Mouse (Mus musculus): ENCODE measurements around the gene Siae. TPM values are rescaled to one million over a fixed set of nuclear protein-coding genes. Genes with fewer than 3 reads are reported as not detected.

Gene Siae
- polyA plus RNA-seq, 1 experiment from 2014 or later = 5.0 TPM

DNA sequence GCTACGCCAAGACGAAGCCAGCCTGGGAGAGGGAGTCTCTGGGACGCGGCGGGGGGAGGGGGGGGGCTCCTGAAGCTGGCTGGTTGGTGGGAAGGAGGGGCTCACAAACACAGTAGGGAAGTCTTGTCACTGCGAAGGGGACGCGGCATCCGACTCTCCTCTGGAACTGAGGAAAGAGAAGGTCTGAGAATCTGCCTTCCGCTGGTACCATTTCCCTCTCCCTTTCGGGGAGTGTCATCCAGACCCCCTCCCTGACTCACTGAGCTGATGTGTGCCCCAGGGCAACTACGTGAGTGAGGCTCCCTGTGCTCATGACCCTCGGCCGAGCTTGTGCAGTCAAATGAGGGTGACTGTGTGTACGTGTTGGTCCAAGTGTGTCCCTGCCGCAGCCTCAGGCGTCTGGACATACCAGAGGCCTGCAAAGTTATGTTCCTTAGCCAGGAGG is 10.3 kb upstream of the Siae start:
- Histone ChIP-seq H3K4me1 (ENCODE audit: control insufficient read depth, insufficient read depth, low read length) (no peaks in the 10 kb centered on the region), H3K27me3 (ENCODE audit: control insufficient read depth, insufficient read depth, low read length) (peaks cover 22% of the 10 kb centered on the region), H3K4me3 (ENCODE audit: low read depth, low read length) (peak overlapping the region; percentile 17; the same call in 1 of the 2 replicates), H3K9ac (ENCODE audit: low read length) (no peak overlapping the region), H3K4me2 (ENCODE audit: low read depth, severe bottlenecking) (peak overlapping the region; percentile 47), H3K36me3 (ENCODE audit: control insufficient read depth, insufficient read depth, low read length) (no peaks in the 10 kb centered on the region), H3K27ac (replicated peaks; ENCODE audit: low read depth, low read length) (no peak overlapping the region), H3K9me3 (ENCODE audit: control insufficient read depth, low read length) (no peaks in the 10 kb centered on the region)
- 3% methylated on average over 16 of the region's 17 CpGs for WGBS
- 0 out of 2 replicates have a peak, but pooled peaks have one; percentile 33 for ATAC-seq (ENCODE audit: insufficient number of reproducible peaks, low FRiP score, low TSS enrichment, low read depth)
- peak; percentile 41 for DNase-seq (ENCODE audit: low spot score)

DNA sequence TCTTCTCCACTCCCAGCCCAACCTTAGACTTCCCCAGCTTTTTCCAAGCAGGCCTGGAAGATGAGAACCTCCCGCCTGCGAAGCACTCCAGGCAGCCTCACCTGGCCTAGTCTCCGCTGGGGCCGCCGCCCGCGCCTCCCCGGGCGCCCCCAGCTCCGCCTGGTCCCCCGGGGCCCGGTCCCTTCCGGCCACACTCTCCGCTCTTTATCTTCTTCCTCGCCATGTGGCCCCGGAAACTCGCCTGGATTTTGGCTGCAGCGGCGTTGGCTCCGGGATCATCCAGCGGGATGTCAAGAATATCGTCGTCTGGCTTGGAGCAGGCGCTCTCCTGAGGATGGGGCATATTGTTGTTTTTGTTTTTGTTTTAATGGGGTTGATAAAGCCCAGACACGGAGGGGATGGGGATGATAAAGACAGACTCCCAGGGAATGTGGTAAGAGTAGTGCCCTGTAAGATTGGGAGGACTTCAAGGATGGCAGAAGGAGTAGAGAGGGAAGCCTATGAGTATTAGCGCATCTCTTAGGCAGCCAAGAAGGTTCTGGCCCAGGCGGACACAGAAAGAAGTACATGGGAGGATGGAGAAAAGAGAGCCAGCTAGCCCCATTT is 9.5 kb upstream of the Siae start:
- no peaks in the 10 kb centered on the region for H3K36me3 ChIP-seq (ENCODE audit: control insufficient read depth, insufficient read depth, low read length)
- H3K27me3 ChIP-seq (ENCODE audit: control insufficient read depth, insufficient read depth, low read length) = peaks cover 30% of the 10 kb centered on the region
- no peak overlapping the region for H3K27ac ChIP-seq (replicated peaks; ENCODE audit: low read depth, low read length)
- no peak overlapping the region for H3K9ac ChIP-seq (ENCODE audit: low read length)
- no peak overlapping the region for H3K4me2 ChIP-seq (ENCODE audit: low read depth, severe bottlenecking)
- no peaks in the 10 kb centered on the region for H3K4me1 ChIP-seq (ENCODE audit: control insufficient read depth, insufficient read depth, low read length)
- 7% methylated on average over 27 of the region's 27 CpGs for WGBS
- DNase-seq (ENCODE audit: low spot score) (no peak), ATAC-seq (ENCODE audit: insufficient number of reproducible peaks, low FRiP score, low TSS enrichment, low read depth) (no peak)
- H3K9me3 ChIP-seq (ENCODE audit: control insufficient read depth, low read length) = no peaks in the 10 kb centered on the region
- H3K4me3 ChIP-seq (ENCODE audit: low read depth, low read length) = no peak overlapping the region

DNA sequence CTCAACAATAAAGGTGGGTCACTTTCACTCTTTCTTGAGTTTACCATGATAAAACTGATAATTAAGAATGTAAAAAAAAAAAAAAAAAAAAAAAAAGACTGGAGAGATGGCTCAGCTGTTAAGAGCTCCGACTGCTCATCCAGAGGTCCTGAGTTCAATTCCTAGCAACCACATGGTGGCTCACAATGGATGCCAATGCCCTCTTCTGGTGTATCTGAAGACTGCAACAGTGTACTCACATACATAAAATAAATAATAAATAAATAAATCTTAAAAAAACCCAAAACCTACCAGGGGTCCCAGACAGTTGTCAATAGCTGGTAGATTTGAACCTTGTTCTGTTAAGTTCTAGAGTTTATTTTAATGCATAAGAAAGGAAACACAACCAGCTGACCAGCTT is 8.6 kb upstream of the Siae start:
- no peak for DNase-seq (ENCODE audit: low spot score)
- no peak for ATAC-seq (ENCODE audit: insufficient number of reproducible peaks, low FRiP score, low TSS enrichment, low read depth)
- peaks cover 35% of the 10 kb centered on the region for H3K27me3 ChIP-seq (ENCODE audit: control insufficient read depth, insufficient read depth, low read length)
- no peak overlapping the region for H3K4me2 ChIP-seq (ENCODE audit: low read depth, severe bottlenecking)
- peaks cover 3% of the 10 kb centered on the region; the same call in 1 of the 2 replicates for H3K4me1 ChIP-seq (ENCODE audit: control insufficient read depth, insufficient read depth, low read length)
- H3K27ac ChIP-seq (replicated peaks; ENCODE audit: low read depth, low read length) = no peak overlapping the region
- WGBS = 64% methylated on average over 1 of the region's 1 CpGs
- no peaks in the 10 kb centered on the region for H3K9me3 ChIP-seq (ENCODE audit: control insufficient read depth, low read length)
- H3K4me3 ChIP-seq (ENCODE audit: low read depth, low read length) = no peak overlapping the region
- no peaks in the 10 kb centered on the region for H3K36me3 ChIP-seq (ENCODE audit: control insufficient read depth, insufficient read depth, low read length)
- no peak overlapping the region for H3K9ac ChIP-seq (ENCODE audit: low read length)

DNA sequence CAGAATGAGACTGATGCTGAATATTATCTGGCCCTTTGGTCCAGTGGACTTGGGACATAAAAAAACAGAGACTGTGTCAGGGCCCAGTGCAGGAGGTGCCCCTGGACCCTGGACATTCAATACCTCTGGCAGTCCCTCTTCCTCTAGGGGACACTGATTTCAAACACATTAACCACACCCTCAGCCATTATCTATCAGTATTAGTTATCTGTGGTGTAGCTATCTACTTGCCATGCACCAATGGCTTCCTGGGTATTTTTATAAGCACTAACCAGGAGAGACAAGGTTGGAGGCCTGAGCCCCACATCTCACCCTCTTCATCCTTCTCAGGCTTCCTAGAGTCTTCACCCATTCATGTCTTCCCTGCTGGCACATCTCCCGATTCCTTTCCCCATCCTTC is 5.1 kb upstream of the Siae start:
- peaks cover 7% of the 10 kb centered on the region; the same call in 1 of the 2 replicates for H3K4me1 ChIP-seq (ENCODE audit: control insufficient read depth, insufficient read depth, low read length)
- 63% methylated on average over 1 of the region's 1 CpGs for WGBS
- H3K4me3 ChIP-seq (ENCODE audit: low read depth, low read length) = no peak overlapping the region
- DNase-seq (ENCODE audit: low spot score) (no peak), ATAC-seq (ENCODE audit: insufficient number of reproducible peaks, low FRiP score, low TSS enrichment, low read depth) (no peak)
- no peak overlapping the region for H3K9ac ChIP-seq (ENCODE audit: low read length)
- no peak overlapping the region for H3K27ac ChIP-seq (replicated peaks; ENCODE audit: low read depth, low read length)
- no peaks in the 10 kb centered on the region for H3K36me3 ChIP-seq (ENCODE audit: control insufficient read depth, insufficient read depth, low read length)
- peaks cover 34% of the 10 kb centered on the region for H3K27me3 ChIP-seq (ENCODE audit: control insufficient read depth, insufficient read depth, low read length)
- no peak overlapping the region for H3K4me2 ChIP-seq (ENCODE audit: low read depth, severe bottlenecking)
- H3K9me3 ChIP-seq (ENCODE audit: control insufficient read depth, low read length) = no peaks in the 10 kb centered on the region

DNA sequence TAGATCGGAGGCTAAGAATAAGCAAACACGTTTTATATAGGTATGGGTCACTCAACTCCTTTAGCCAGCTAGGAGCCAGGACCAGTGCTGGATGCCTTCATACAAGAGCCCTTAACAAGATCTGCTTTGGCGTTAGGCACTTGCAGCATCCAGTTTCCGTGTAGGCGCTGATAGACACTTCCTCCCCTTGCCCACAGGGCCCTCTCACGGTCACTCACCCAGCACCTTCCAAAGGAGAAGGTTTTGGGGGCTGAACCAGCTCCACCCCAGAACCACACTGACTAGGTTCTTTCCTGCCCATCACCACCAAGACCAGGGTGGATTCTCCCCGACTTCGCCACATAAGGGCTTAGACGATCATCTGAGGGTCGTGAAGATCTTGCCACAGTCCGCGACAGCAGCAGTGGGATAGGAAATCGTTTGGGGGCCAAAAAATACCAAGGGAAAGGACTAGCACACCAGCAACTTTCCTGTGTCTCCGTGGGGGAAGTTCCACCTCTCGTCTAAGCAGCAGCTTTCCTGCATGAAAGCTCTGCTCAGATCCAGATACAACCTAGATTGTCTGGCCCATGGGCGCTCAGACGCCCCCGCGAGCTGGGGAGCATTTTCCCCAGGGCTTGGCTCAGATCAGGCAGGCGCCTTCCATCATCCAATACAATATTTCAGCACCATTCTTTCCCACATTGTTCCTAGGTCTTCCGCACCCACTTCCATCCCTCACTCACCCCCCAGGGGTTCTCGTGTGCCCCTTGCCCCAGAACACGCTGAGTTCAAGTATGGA is 3.6 kb upstream of the Siae start:
- Histone ChIP-seq H3K4me1 (ENCODE audit: control insufficient read depth, insufficient read depth, low read length) (peaks cover 7% of the 10 kb centered on the region; the same call in 1 of the 2 replicates), H3K4me2 (ENCODE audit: low read depth, severe bottlenecking) (peak overlapping the region; percentile 81), H3K4me3 (ENCODE audit: low read depth, low read length) (peak overlapping the region; percentile 25), H3K27me3 (ENCODE audit: control insufficient read depth, insufficient read depth, low read length) (peaks cover 21% of the 10 kb centered on the region), H3K9ac (ENCODE audit: low read length) (peak overlapping the region; percentile 9; the same call in 1 of the 2 replicates), H3K9me3 (ENCODE audit: control insufficient read depth, low read length) (no peaks in the 10 kb centered on the region), H3K27ac (replicated peaks; ENCODE audit: low read depth, low read length) (no peak overlapping the region), H3K36me3 (ENCODE audit: control insufficient read depth, insufficient read depth, low read length) (no peaks in the 10 kb centered on the region)
- DNase-seq (ENCODE audit: low spot score) = no peak
- ATAC-seq (ENCODE audit: insufficient number of reproducible peaks, low FRiP score, low TSS enrichment, low read depth) = no peak
- 3% methylated on average over 23 of the region's 23 CpGs for WGBS

DNA sequence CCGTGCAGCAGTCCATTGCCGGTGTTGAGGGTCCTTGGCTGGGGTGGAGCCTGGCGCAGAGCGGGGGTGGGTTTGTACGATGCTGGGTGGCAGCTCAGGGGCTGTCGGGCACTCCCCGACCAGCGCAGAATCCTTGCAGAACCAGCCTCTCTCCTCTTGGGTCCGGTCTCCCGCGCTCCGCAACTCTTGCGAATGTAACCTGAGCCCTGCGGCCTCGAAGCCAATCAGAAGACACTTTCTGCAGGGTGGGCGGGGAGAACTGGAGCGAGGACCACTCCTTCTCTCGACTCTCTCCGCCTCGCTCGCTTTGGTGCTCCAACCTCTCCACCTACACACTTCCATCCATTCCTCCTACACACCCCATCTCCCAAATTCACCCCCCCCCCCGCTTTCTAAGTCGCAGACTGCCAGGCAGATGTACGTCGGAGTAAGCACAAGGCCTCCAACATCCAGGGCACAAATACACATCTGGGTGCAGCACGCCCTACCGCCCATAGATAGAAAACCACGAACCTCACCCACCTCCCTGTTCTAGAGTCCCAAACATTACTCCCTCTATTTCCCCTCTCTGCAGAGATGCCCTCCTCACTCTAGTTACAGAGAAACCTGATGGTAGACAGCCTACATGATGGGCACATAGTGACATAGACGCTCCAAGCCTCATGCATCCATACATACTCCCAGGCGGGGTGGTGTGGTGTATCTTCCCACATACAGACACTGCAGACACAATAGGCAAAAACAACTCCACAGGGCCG is 2.8 kb upstream of the Siae start, which contains the start of gene Nrgn:
Gene Nrgn (minus strand): TSS at position 369 of the 758 bp plus-strand sequence.
- H3K4me2 ChIP-seq (ENCODE audit: low read depth, severe bottlenecking) = peak within 1 kb of the TSS; percentile 81
- no peak within 1 kb of the TSS for H3K27ac ChIP-seq (replicated peaks; ENCODE audit: low read depth, low read length)
- H3K27me3 ChIP-seq (ENCODE audit: control insufficient read depth, insufficient read depth, low read length) = peaks cover 21% of the 10 kb centered on the region
- whole genome bisulfite sequencing = 5% methylated on average over 31 of the region's 31 CpGs
- peaks cover 7% of the 10 kb centered on the region; the same call in 1 of the 2 replicates for H3K4me1 ChIP-seq (ENCODE audit: control insufficient read depth, insufficient read depth, low read length)
- DNase-seq (ENCODE audit: low spot score) = peak; percentile 86
- no peaks in the 10 kb centered on the region for H3K36me3 ChIP-seq (ENCODE audit: control insufficient read depth, insufficient read depth, low read length)
- H3K4me3 ChIP-seq (ENCODE audit: low read depth, low read length) = peak within 1 kb of the TSS; percentile 25
- no peaks in the 10 kb centered on the region for H3K9me3 ChIP-seq (ENCODE audit: control insufficient read depth, low read length)
- H3K9ac ChIP-seq (ENCODE audit: low read length) = peak within 1 kb of the TSS; percentile 9; the same call in 1 of the 2 replicates
- ATAC-seq (ENCODE audit: insufficient number of reproducible peaks, low FRiP score, low TSS enrichment, low read depth) = peak; percentile 92

DNA sequence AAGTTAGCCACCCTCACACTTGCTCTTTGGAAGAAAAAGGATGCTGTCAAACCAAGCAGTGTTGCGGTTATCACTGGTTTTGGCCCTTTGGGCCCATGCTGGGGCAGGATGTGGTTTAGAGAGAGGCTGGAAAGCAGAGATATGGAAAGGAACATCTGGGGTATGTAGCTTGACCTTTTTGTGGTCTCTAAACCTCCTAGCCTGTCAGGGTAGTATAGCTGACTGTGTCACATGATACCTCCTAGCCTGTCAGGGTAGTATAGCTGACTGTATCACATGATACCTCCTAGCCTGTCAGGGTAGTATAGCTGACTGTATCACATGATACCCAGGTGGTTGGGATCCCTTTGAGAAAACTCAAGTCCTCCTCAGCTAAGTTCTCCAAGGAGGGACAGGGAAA is 1.2 kb upstream of the Siae start:
- H3K4me3 ChIP-seq (ENCODE audit: low read depth, low read length) = no peak overlapping the region
- ATAC-seq (ENCODE audit: insufficient number of reproducible peaks, low FRiP score, low TSS enrichment, low read depth) (no peak), DNase-seq (ENCODE audit: low spot score) (no peak)
- H3K27me3 ChIP-seq (ENCODE audit: control insufficient read depth, insufficient read depth, low read length) = peaks cover 21% of the 10 kb centered on the region
- 89% methylated on average over 1 of the region's 1 CpGs for WGBS
- H3K9me3 ChIP-seq (ENCODE audit: control insufficient read depth, low read length) = no peaks in the 10 kb centered on the region
- no peaks in the 10 kb centered on the region for H3K36me3 ChIP-seq (ENCODE audit: control insufficient read depth, insufficient read depth, low read length)
- H3K9ac ChIP-seq (ENCODE audit: low read length) = no peak overlapping the region
- H3K4me2 ChIP-seq (ENCODE audit: low read depth, severe bottlenecking) = no peak overlapping the region
- H3K27ac ChIP-seq (replicated peaks; ENCODE audit: low read depth, low read length) = no peak overlapping the region
- H3K4me1 ChIP-seq (ENCODE audit: control insufficient read depth, insufficient read depth, low read length) = peaks cover 7% of the 10 kb centered on the region; the same call in 1 of the 2 replicates

DNA sequence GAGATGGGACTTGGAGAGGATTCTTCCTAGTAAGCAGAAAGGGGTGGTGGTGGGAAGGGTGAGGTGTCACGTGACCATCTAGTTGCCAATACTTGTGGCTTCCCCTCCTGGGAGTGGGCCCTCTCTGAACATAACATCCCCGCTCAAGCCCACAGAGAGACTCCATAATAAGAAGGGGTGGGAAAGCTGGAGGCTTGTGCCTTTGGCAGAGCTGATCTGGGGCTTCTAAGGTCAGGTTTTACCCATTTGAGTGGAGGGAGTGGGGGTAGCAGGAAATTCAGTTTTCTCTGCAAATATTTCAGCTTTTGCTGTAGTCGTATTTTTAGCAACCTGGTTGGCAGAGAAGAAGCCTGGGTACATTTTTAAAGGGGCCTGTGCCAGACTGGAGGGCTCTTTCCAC is 868 bp downstream of the Siae start:
- no peak overlapping the region for H3K4me3 ChIP-seq (ENCODE audit: low read depth, low read length)
- H3K9ac ChIP-seq (ENCODE audit: low read length) = no peak overlapping the region
- 83% methylated on average over 3 of the region's 3 CpGs for WGBS
- peaks cover 7% of the 10 kb centered on the region; the same call in 1 of the 2 replicates for H3K4me1 ChIP-seq (ENCODE audit: control insufficient read depth, insufficient read depth, low read length)
- no peak overlapping the region for H3K4me2 ChIP-seq (ENCODE audit: low read depth, severe bottlenecking)
- no peak for DNase-seq (ENCODE audit: low spot score)
- peaks cover 7% of the 10 kb centered on the region for H3K27me3 ChIP-seq (ENCODE audit: control insufficient read depth, insufficient read depth, low read length)
- no peaks in the 10 kb centered on the region for H3K36me3 ChIP-seq (ENCODE audit: control insufficient read depth, insufficient read depth, low read length)
- H3K27ac ChIP-seq (replicated peaks; ENCODE audit: low read depth, low read length) = no peak overlapping the region
- no peaks in the 10 kb centered on the region for H3K9me3 ChIP-seq (ENCODE audit: control insufficient read depth, low read length)
- no peak for ATAC-seq (ENCODE audit: insufficient number of reproducible peaks, low FRiP score, low TSS enrichment, low read depth)

All from limb, embryonic 11.5 days (tissue).